Mouse (Mus musculus) liver, embryonic 14.5 days (tissue): ENCODE data around the gene Lactbl1. TPM values are rescaled to one million over a fixed set of nuclear protein-coding genes. Genes with fewer than 3 reads are reported as not detected.

Experiments
- ATAC-seq: fragments of 200-750 bp; cut with Nextera tagmentation; 2 replicates; pipeline ENCODE4 v1.8.0; 2017; ENCODE audit warnings: moderate number of reproducible peaks, mild to moderate bottlenecking, moderate library complexity; ENCODE audit not compliant: insufficient read depth
- DNase-seq, 3 experiments: peaks; one replicate each; pipeline ENCODE4 v3.0.0-alpha.2; 2012 to 2013; ENCODE audit warnings: low read depth in 3 of 3, low spot score in 3 of 3
- H3K27ac ChIP-seq: fragments of 300-500 bp; sonication (generic); 2 replicates; pipeline ENCODE4 v1.5.1; 2014; ENCODE audit warnings: moderate library complexity, mild to moderate bottlenecking, control low read depth, inconsistent platforms
- H3K27me3 ChIP-seq: fragments of 300-500 bp; sonication (generic); 2 replicates; pipeline ENCODE4 v1.6.1; 2014; ENCODE audit warnings: mild to moderate bottlenecking, low read length, moderate library complexity; ENCODE audit not compliant: control insufficient read depth, insufficient read depth
- H3K36me3 ChIP-seq: fragments of 300-500 bp; sonication (generic); replicated peaks from 2 replicates; pipeline ENCODE4 v1.6.1; 2014; ENCODE audit warnings: low read depth; ENCODE audit not compliant: control insufficient read depth, insufficient read depth
- H3K4me1 ChIP-seq, 2 experiments: fragments of 200-500 bp in 1 of 2; fragments of 300-500 bp in 1 of 2; sonication (generic) in 1 of 2; replicated peaks; 2 replicates each; pipeline ENCODE4 v1.6.1; 2012 to 2014; ENCODE audit warnings: antibody characterized with exemption in 1 of 2, inconsistent platforms in 1 of 2, low read length in 1 of 2; ENCODE audit not compliant: control insufficient read depth in 2 of 2, insufficient read depth in 2 of 2
- H3K4me2 ChIP-seq: fragments of 300-500 bp; sonication (generic); 2 replicates; pipeline ENCODE4 v1.6.1; 2014; ENCODE audit warnings: low read depth, mild to moderate bottlenecking, control low read depth, moderate library complexity
- H3K4me3 ChIP-seq, 2 experiments: fragments of 200-500 bp in 1 of 2; fragments of 300-500 bp in 1 of 2; sonication (generic) in 1 of 2; 2 replicates each; pipeline ENCODE4 v1.5.1; 2012 to 2014; ENCODE audit warnings: low read depth in 2 of 2, low read length in 2 of 2, mild to moderate bottlenecking in 2 of 2, control low read depth in 1 of 2, inconsistent platforms in 1 of 2, moderate library complexity in 1 of 2; ENCODE audit not compliant: insufficient read depth in 1 of 2
- H3K9ac ChIP-seq: fragments of 300-500 bp; sonication (generic); replicated peaks from 2 replicates; pipeline ENCODE4 v1.6.1; 2014; ENCODE audit warnings: mild to moderate bottlenecking, control low read depth, moderate library complexity
- H3K9me3 ChIP-seq: fragments of 300-500 bp; sonication (generic); 2 replicates; pipeline ENCODE4 v1.6.1; 2016; ENCODE audit warnings: low read length, mixed read lengths; ENCODE audit not compliant: control insufficient read depth
- CTCF ChIP-seq: IDR thresholded peaks from 2 replicates; pipeline ENCODE4 v1.5.1; 2016; ENCODE audit warnings: antibody characterized with exemption, low read depth, control low read depth
- EP300 ChIP-seq: IDR thresholded peaks from 2 replicates; pipeline ENCODE4 v1.6.1; 2016; ENCODE audit warnings: antibody characterized with exemption, low read depth
- WGBS: fragments of 180-500 bp; shearing (Covaris S2); extraction: QIAGEN DNeasy Blood & Tissue Kit; methylation state at CpG from one replicate; pipeline ENCODE4 v1.1.7; 2014; ENCODE audit not compliant: insufficient replicate concordance; 5-methylcytosine and 5-hydroxymethylcytosine counted together
- polyA plus RNA-seq, 2 experiments: library from polyadenylated mRNA; depleted of rRNA in 1 of 2; stranded (reverse) in 1 of 2; unstranded in 1 of 2; fragments of >200 nt; fragmentation: Nextera tagmentation in 1 of 2; extraction: Ambion mirVana in 1 of 2; gene quantifications; 2 replicates each; pipeline versions ENCODE4 v1.2.1 to v1.2.3; 2012 to 2014

Lactbl1 gene
- polyA plus RNA-seq, 2 experiments = not detected

GRCm38 (mm10) chr4:136601476-136601875, 20.9 kb upstream of the Lactbl1 start:
- 2% methylated on average over 13 of the region's 13 CpGs for WGBS
- TF ChIP-seq CTCF (no peak), EP300 (no peak)
- Histone ChIP-seq H3K36me3 (peaks cover 2% of the 10 kb centered on the region; the same call in 1 of the 2 replicates), H3K9ac (peak overlapping the region; percentile 98), H3K4me3 (peak overlapping the region; percentile 96 to 99), H3K4me2 (peak overlapping the region; percentile 82), H3K27me3 (no peaks in the 10 kb centered on the region), H3K9me3 (no peaks in the 10 kb centered on the region), H3K4me1 (peaks cover 8 to 20% of the 10 kb centered on the region in 2 experiments), H3K27ac (peak overlapping the region; percentile 63)
- ATAC-seq (no peak), DNase-seq (no peak)

GRCm38 (mm10) chr4:136602018-136602554, 20.3 kb upstream of the Lactbl1 start:
- under 1% methylated on average over 65 of the region's 68 CpGs for WGBS
- Histone ChIP-seq H3K4me3 (peak overlapping the region; percentile 96 to 99), H3K4me2 (peak overlapping the region; percentile 82), H3K9ac (peak overlapping the region; percentile 98), H3K9me3 (no peaks in the 10 kb centered on the region), H3K4me1 (peaks cover 8 to 20% of the 10 kb centered on the region in 2 experiments), H3K27me3 (no peaks in the 10 kb centered on the region), H3K27ac (peak overlapping the region; percentile 63), H3K36me3 (peaks cover 2% of the 10 kb centered on the region; the same call in 1 of the 2 replicates)
- ATAC-seq (peak; percentile 67), DNase-seq (no peak)
- no peak for TF ChIP-seq EP300
- no peak for TF ChIP-seq CTCF

GRCm38 (mm10) chr4:136602568-136602967, 19.9 kb upstream of the Lactbl1 start, which contains the start of gene Kdm1a:
Gene Kdm1a, minus strand, starts transcription at chr4:136602723.
- H3K27me3 ChIP-seq = no peaks in the 10 kb centered on the region
- peaks cover 2% of the 10 kb centered on the region; the same call in 1 of the 2 replicates for H3K36me3 ChIP-seq
- peak within 1 kb of the TSS; percentile 98 for H3K9ac ChIP-seq
- ATAC-seq (peak; percentile 90), DNase-seq (peak; percentile 83 to 86 (median 84))
- H3K4me3 ChIP-seq = peak within 1 kb of the TSS; percentile 96 to 99
- no peaks in the 10 kb centered on the region for H3K9me3 ChIP-seq
- peak within 1 kb of the TSS; percentile 63 for H3K27ac ChIP-seq
- TF ChIP-seq CTCF (peak; percentile 99), EP300 (no peak)
- peak within 1 kb of the TSS; percentile 82 for H3K4me2 ChIP-seq
- peaks cover 8 to 18% of the 10 kb centered on the region in 2 experiments for H3K4me1 ChIP-seq
- under 1% methylated on average over 45 of the region's 45 CpGs for WGBS

GRCm38 (mm10) chr4:136605756-136606485, 16.5 kb upstream of the Lactbl1 start:
- no peak for TF ChIP-seq EP300
- Histone ChIP-seq H3K9ac (no peak overlapping the region), H3K4me3 (no peak overlapping the region), H3K9me3 (no peaks in the 10 kb centered on the region), H3K27me3 (no peaks in the 10 kb centered on the region), H3K4me1 (peaks cover 2 to 8% of the 10 kb centered on the region in 2 experiments), H3K27ac (no peak overlapping the region), H3K36me3 (no peaks in the 10 kb centered on the region), H3K4me2 (no peak overlapping the region)
- no peak for DNase-seq
- ATAC-seq = no peak
- WGBS = 78% methylated on average over 19 of the region's 19 CpGs

GRCm38 (mm10) chr4:136610387-136610856, 12.0 kb upstream of the Lactbl1 start, which contains the start of gene Tex46:
Gene Tex46, plus strand, starts transcription at chr4:136610437.
- TF ChIP-seq CTCF = no peak
- TF ChIP-seq EP300 = no peak
- H3K9ac ChIP-seq = no peak within 1 kb of the TSS
- no peak within 1 kb of the TSS for H3K27ac ChIP-seq
- 40% methylated on average over 4 of the region's 4 CpGs for WGBS
- no peak for DNase-seq
- no peaks in the 10 kb centered on the region for H3K4me1 ChIP-seq
- H3K36me3 ChIP-seq = no peaks in the 10 kb centered on the region
- H3K4me2 ChIP-seq = no peak within 1 kb of the TSS
- ATAC-seq = no peak
- H3K9me3 ChIP-seq = no peaks in the 10 kb centered on the region
- H3K4me3 ChIP-seq = no peak within 1 kb of the TSS
- no peaks in the 10 kb centered on the region for H3K27me3 ChIP-seq
